Comparison of ENCODE assay signal across 20 mouse cellular contexts in genomic region chr3:63340546-63340945, GRCm38 (mm10).
A peak's percentile ranks its signal among the peaks of the same experiment; 100 is the strongest.
DNase-seq lines count a peak whose midpoint lies in the region; ATAC-seq and TF ChIP-seq lines count a peak whose summit lies in the region.
"Had no signal": no experiment of that assay in that cellular context is flagged by ENCODE, and none has a peak within 500 bp of the region (broad histone marks: within the 10 kb centered on the region; RNA-seq: fewer than 3 reads in every experiment).

No protein-coding gene starts in this region.

- WGBS in limb, embryonic 12.5 days, result 68% methylated on average over 3 of the region's 3 CpGs
- WGBS in limb, embryonic 10.5 days, result 74% methylated on average over 3 of the region's 3 CpGs
- WGBS in kidney, adult 2 months, result 40% methylated on average over 3 of the region's 3 CpGs

- no peak for DNase-seq in limb, embryonic 10.5 days (ENCODE audit: low spot score)
- DNase-seq in kidney, adult 2 months, result peak; percentile 85
- peak; percentile 9 for DNase-seq in kidney, postnatal 10 days
- DNase-seq in spleen, postnatal 10 days (ENCODE audit: low spot score in 2 of 2), result no peak
- no peak for DNase-seq in cerebellum, adult 9-10 months
- no peak for DNase-seq in layer of hippocampus, adult 18-20 months (ENCODE audit: low spot score in 2 of 2)
- DNase-seq: cerebellum, adult 2 months; gastrocnemius, postnatal 10 days; liver, postnatal 0 days; lung, postnatal 14 days; right cerebral cortex, postnatal 25 days had no signal

- H3K36me3 ChIP-seq in limb, embryonic 12.5 days, result no peaks in the 10 kb centered on the region
- H3K36me3 ChIP-seq in limb, embryonic 10.5 days, result no peaks in the 10 kb centered on the region
- no peaks in the 10 kb centered on the region for H3K36me3 ChIP-seq in kidney, adult 2 months (ENCODE audit: control insufficient read depth, insufficient read depth, low read length)
- H3K36me3 ChIP-seq: embryonic facial prominence, embryonic 10.5 days; G1E; limb, embryonic 15.5 days; neural tube, embryonic 15.5 days had no signal

- no peaks in the 10 kb centered on the region for H3K9me3 ChIP-seq in limb, embryonic 12.5 days
- H3K9me3 ChIP-seq in limb, embryonic 10.5 days (replicated peaks), result no peaks in the 10 kb centered on the region
- H3K9me3 ChIP-seq: embryonic facial prominence, embryonic 10.5 days; limb, embryonic 15.5 days; megakaryocyte, embryonic 14.5 days; neural tube, embryonic 15.5 days had no signal

- H3K27ac ChIP-seq in limb, embryonic 12.5 days, result 0 out of 2 replicates have a peak overlapping the region, but pooled peaks have one; percentile 7
- no peak overlapping the region for H3K27ac ChIP-seq in limb, embryonic 10.5 days
- peak overlapping the region; percentile 89 for H3K27ac ChIP-seq in kidney, adult 2 months (ENCODE audit: insufficient read depth, low read depth, low read length)
- H3K27ac ChIP-seq: embryonic facial prominence, embryonic 10.5 days; limb, embryonic 15.5 days; neural tube, embryonic 15.5 days had no signal

- no peak overlapping the region for H3K4me3 ChIP-seq in limb, embryonic 12.5 days (replicated peaks)
- no peak overlapping the region for H3K4me3 ChIP-seq in limb, embryonic 10.5 days
- H3K4me3 ChIP-seq in kidney, adult 2 months (ENCODE audit: insufficient read depth, low read depth, low read length), result no peak overlapping the region
- H3K4me3 ChIP-seq: embryonic facial prominence, embryonic 10.5 days; limb, embryonic 15.5 days; megakaryocyte, embryonic 14.5 days; neural tube, embryonic 15.5 days had no signal

- no peaks in the 10 kb centered on the region; the same call in 1 of the 2 replicates for H3K4me1 ChIP-seq in limb, embryonic 12.5 days (replicated peaks)
- peaks cover 5% of the 10 kb centered on the region; the same call in 1 of the 2 replicates for H3K4me1 ChIP-seq in limb, embryonic 10.5 days
- peaks cover 9% of the 10 kb centered on the region; the same call in 1 of the 2 replicates for H3K4me1 ChIP-seq in kidney, adult 2 months (ENCODE audit: control insufficient read depth, insufficient read depth, low read length)
- H3K4me1 ChIP-seq: embryonic facial prominence, embryonic 10.5 days; megakaryocyte, embryonic 14.5 days; neural tube, embryonic 15.5 days had no signal

- H3K4me2 ChIP-seq in limb, embryonic 12.5 days, result no peak overlapping the region
- H3K4me2 ChIP-seq: limb, embryonic 15.5 days; neural tube, embryonic 15.5 days had no signal

- H3K9ac ChIP-seq in limb, embryonic 12.5 days (replicated peaks), result no peak overlapping the region
- H3K9ac ChIP-seq: limb, embryonic 15.5 days; liver, postnatal 0 days; neural tube, embryonic 15.5 days had no signal

- H3K27me3 ChIP-seq in limb, embryonic 12.5 days, result no peaks in the 10 kb centered on the region
- H3K27me3 ChIP-seq in limb, embryonic 10.5 days (ENCODE audit: low read depth, poor library complexity, severe bottlenecking), result no peaks in the 10 kb centered on the region
- no peaks in the 10 kb centered on the region for H3K27me3 ChIP-seq in kidney, adult 2 months (replicated peaks; ENCODE audit: control insufficient read depth, insufficient read depth, low read length)
- H3K27me3 ChIP-seq: limb, embryonic 15.5 days; megakaryocyte, embryonic 14.5 days; neural tube, embryonic 15.5 days had no signal

- no peak for TF ChIP-seq POLR2A in kidney, adult 2 months (IDR thresholded peaks at IDR 0.05; ENCODE audit: low read depth, low read length)

- no peak for TF ChIP-seq CTCF in kidney, adult 2 months (conservative IDR thresholded peaks at IDR 0.05; ENCODE audit: insufficient read depth, insufficient read length, low read depth, low read length)

- ATAC-seq in limb, embryonic 12.5 days (ENCODE audit: insufficient number of reproducible peaks, insufficient read depth, low FRiP score, low TSS enrichment, low read depth), result no peak
- ATAC-seq: activated CD4-positive, CD25-positive, alpha-beta regulatory T cell, adult 4 months; hindbrain, embryonic 16.5 days; liver, postnatal 0 days; midbrain, embryonic 16.5 days had no signal

Comparison
In these comparisons a context has a peak if more than half of its experiments do, and no peak if none do; other contexts are left out.
1. DNase-seq: peak in kidney, adult 2 months (single experiment) and kidney, postnatal 10 days (single experiment); none in limb, embryonic 10.5 days (single experiment), spleen, postnatal 10 days (0 of 2), cerebellum, adult 9-10 months (single experiment) and layer of hippocampus, adult 18-20 months (0 of 2).